Mouse (Mus musculus): ENCODE measurements around the gene Gtf3a. TPM values are rescaled to one million over a fixed set of nuclear protein-coding genes. Genes with fewer than 3 reads are reported as not detected.

Gene Gtf3a
- 98.2 and 99.9 TPM in 2 replicates for polyA plus RNA-seq (2015; fragmentation: Nextera tagmentation; extraction: Ambion mirVana)

GRCm38 (mm10) chr5:146948508-146949088 lies at the start of gene Gtf3a:
Gtf3a (plus strand) TSS chr5:146948657.
- Histone ChIP-seq H3K4me1 (replicated peaks) (peaks cover 14% of the 10 kb centered on the region), H3K4me2 (replicated peaks) (peak within 1 kb of the TSS; percentile 94), H3K36me3 (peaks cover 29% of the 10 kb centered on the region), H3K4me3 (replicated peaks) (peak within 1 kb of the TSS; percentile 81), H3K9me3 (no peaks in the 10 kb centered on the region; the same call in 1 of the 2 replicates), H3K9ac (replicated peaks) (peak within 1 kb of the TSS; percentile 85), H3K27me3 (0 out of 2 replicates have a peak, but pooled peaks cover 5% of the 10 kb centered on the region), H3K27ac (peak within 1 kb of the TSS; percentile 61)
- WGBS, result under 1% methylated on average over 61 of the region's 62 CpGs
- peak; percentile 94 for ATAC-seq

GRCm38 (mm10) chr5:146900331-146900730 lies 48.1 kb upstream of the Gtf3a start:
- ATAC-seq, result no peak
- Histone ChIP-seq H3K4me1 (replicated peaks) (no peaks in the 10 kb centered on the region), H3K36me3 (no peaks in the 10 kb centered on the region), H3K9ac (replicated peaks) (no peak overlapping the region), H3K27ac (no peak overlapping the region), H3K4me3 (replicated peaks) (no peak overlapping the region), H3K4me2 (replicated peaks) (no peak overlapping the region), H3K9me3 (no peaks in the 10 kb centered on the region), H3K27me3 (0 out of 2 replicates have a peak, but pooled peaks cover 4% of the 10 kb centered on the region)
- 50% methylated on average over 7 of the region's 7 CpGs for WGBS

- Histone ChIP-seq H3K9me3 (no peaks in the 10 kb centered on the region), H3K27ac (no peak overlapping the region), H3K36me3 (no peaks in the 10 kb centered on the region), H3K4me2 (replicated peaks) (no peak overlapping the region), H3K27me3 (peaks cover 8% of the 10 kb centered on the region; the same call in 1 of the 2 replicates), H3K4me1 (replicated peaks) (peaks cover 4% of the 10 kb centered on the region), H3K9ac (replicated peaks) (no peak overlapping the region), H3K4me3 (replicated peaks) (no peak overlapping the region)
- ATAC-seq, result no peak
- WGBS, result 76% methylated on average over 2 of the region's 2 CpGs
These were observed 47.0 kb upstream of the Gtf3a start for GRCm38 (mm10) chr5:146901501-146901900.

- Histone ChIP-seq H3K4me1 (replicated peaks) (peaks cover 4% of the 10 kb centered on the region), H3K27ac (no peak overlapping the region), H3K36me3 (no peaks in the 10 kb centered on the region), H3K4me3 (replicated peaks) (no peak overlapping the region), H3K4me2 (replicated peaks) (no peak overlapping the region), H3K9ac (replicated peaks) (no peak overlapping the region), H3K27me3 (peaks cover 16% of the 10 kb centered on the region), H3K9me3 (no peaks in the 10 kb centered on the region)
- peak; percentile 47 for ATAC-seq
- 38% methylated on average over 8 of the region's 8 CpGs for WGBS
These were observed 44.1 kb upstream of the Gtf3a start for GRCm38 (mm10) chr5:146904404-146904803.

GRCm38 (mm10) chr5:146905486-146906172 lies 42.8 kb upstream of the Gtf3a start:
- Histone ChIP-seq H3K27ac (no peak overlapping the region), H3K4me3 (replicated peaks) (peak overlapping the region; percentile 20), H3K27me3 (peaks cover 16% of the 10 kb centered on the region), H3K36me3 (no peaks in the 10 kb centered on the region), H3K9me3 (no peaks in the 10 kb centered on the region), H3K4me2 (replicated peaks) (peak overlapping the region; percentile 38), H3K4me1 (replicated peaks) (peaks cover 4% of the 10 kb centered on the region), H3K9ac (replicated peaks) (peak overlapping the region; percentile 41; the same call in 1 of the 2 replicates)
- peak; percentile 86 for ATAC-seq
- 26% methylated on average over 14 of the region's 14 CpGs for WGBS

GRCm38 (mm10) chr5:146907533-146907932 lies 40.9 kb upstream of the Gtf3a start:
- Histone ChIP-seq H3K4me2 (replicated peaks) (no peak overlapping the region), H3K27me3 (peaks cover 16% of the 10 kb centered on the region), H3K27ac (no peak overlapping the region), H3K36me3 (no peaks in the 10 kb centered on the region), H3K9ac (replicated peaks) (no peak overlapping the region), H3K9me3 (no peaks in the 10 kb centered on the region), H3K4me3 (replicated peaks) (no peak overlapping the region), H3K4me1 (replicated peaks) (peaks cover 4% of the 10 kb centered on the region)
- WGBS, result 47% methylated on average over 5 of the region's 5 CpGs
- no peak for ATAC-seq

GRCm38 (mm10) chr5:146908629-146909028 lies 39.8 kb upstream of the Gtf3a start:
- H3K27me3 ChIP-seq, result peaks cover 15% of the 10 kb centered on the region
- no peaks in the 10 kb centered on the region for H3K9me3 ChIP-seq
- H3K27ac ChIP-seq, result no peak overlapping the region
- ATAC-seq, result no peak
- no peak overlapping the region for H3K4me3 ChIP-seq (replicated peaks)
- H3K36me3 ChIP-seq, result no peaks in the 10 kb centered on the region
- WGBS, result 56% methylated on average over 11 of the region's 11 CpGs
- H3K9ac ChIP-seq (replicated peaks), result no peak overlapping the region
- peaks cover 4% of the 10 kb centered on the region for H3K4me1 ChIP-seq (replicated peaks)
- H3K4me2 ChIP-seq (replicated peaks), result no peak overlapping the region

GRCm38 (mm10) chr5:146912206-146912605 lies 36.3 kb upstream of the Gtf3a start:
- WGBS, result 19% methylated on average over 9 of the region's 9 CpGs
- ATAC-seq, result no peak
- Histone ChIP-seq H3K4me2 (replicated peaks) (no peak overlapping the region), H3K9ac (replicated peaks) (no peak overlapping the region), H3K4me3 (replicated peaks) (no peak overlapping the region), H3K9me3 (no peaks in the 10 kb centered on the region), H3K36me3 (no peaks in the 10 kb centered on the region), H3K27me3 (peaks cover 22% of the 10 kb centered on the region), H3K4me1 (replicated peaks) (no peaks in the 10 kb centered on the region), H3K27ac (no peak overlapping the region)

GRCm38 (mm10) chr5:146913355-146913754 lies 35.1 kb upstream of the Gtf3a start:
- H3K9ac ChIP-seq (replicated peaks), result no peak overlapping the region
- H3K36me3 ChIP-seq, result no peaks in the 10 kb centered on the region
- no peak overlapping the region for H3K4me3 ChIP-seq (replicated peaks)
- no peaks in the 10 kb centered on the region for H3K9me3 ChIP-seq
- H3K27me3 ChIP-seq, result peaks cover 14% of the 10 kb centered on the region
- 82% methylated on average over 7 of the region's 7 CpGs for WGBS
- ATAC-seq, result no peak
- H3K27ac ChIP-seq, result no peak overlapping the region
- no peaks in the 10 kb centered on the region for H3K4me1 ChIP-seq (replicated peaks)
- H3K4me2 ChIP-seq (replicated peaks), result no peak overlapping the region

- Histone ChIP-seq H3K4me2 (replicated peaks) (no peak overlapping the region), H3K36me3 (no peaks in the 10 kb centered on the region), H3K4me1 (replicated peaks) (no peaks in the 10 kb centered on the region), H3K27me3 (peaks cover 14% of the 10 kb centered on the region), H3K4me3 (replicated peaks) (no peak overlapping the region), H3K9me3 (no peaks in the 10 kb centered on the region), H3K9ac (replicated peaks) (no peak overlapping the region), H3K27ac (no peak overlapping the region)
- WGBS, result 26% methylated on average over 9 of the region's 9 CpGs
- ATAC-seq, result peak; percentile 79
These were observed 34.2 kb upstream of the Gtf3a start for GRCm38 (mm10) chr5:146914088-146914766.

- no peaks in the 10 kb centered on the region for H3K9me3 ChIP-seq
- peaks cover 16% of the 10 kb centered on the region for H3K4me1 ChIP-seq (replicated peaks)
- H3K4me3 ChIP-seq (replicated peaks), result no peak overlapping the region
- no peak overlapping the region for H3K27ac ChIP-seq
- no peak overlapping the region for H3K9ac ChIP-seq (replicated peaks)
- no peaks in the 10 kb centered on the region for H3K36me3 ChIP-seq
- ATAC-seq, result no peak
- no peak overlapping the region for H3K4me2 ChIP-seq (replicated peaks)
- WGBS, result 72% methylated on average over 8 of the region's 8 CpGs
- H3K27me3 ChIP-seq, result peaks cover 14% of the 10 kb centered on the region
These were observed 32.2 kb upstream of the Gtf3a start for GRCm38 (mm10) chr5:146916273-146916672.

- no peaks in the 10 kb centered on the region for H3K36me3 ChIP-seq
- ATAC-seq, result no peak
- no peak overlapping the region for H3K27ac ChIP-seq
- no peak overlapping the region for H3K4me3 ChIP-seq (replicated peaks)
- H3K4me1 ChIP-seq (replicated peaks), result peaks cover 16% of the 10 kb centered on the region
- no peak overlapping the region for H3K4me2 ChIP-seq (replicated peaks)
- WGBS, result 38% methylated on average over 6 of the region's 6 CpGs
- no peak overlapping the region for H3K9ac ChIP-seq (replicated peaks)
- H3K9me3 ChIP-seq, result no peaks in the 10 kb centered on the region
- peaks cover 14% of the 10 kb centered on the region for H3K27me3 ChIP-seq
These were observed 31.7 kb upstream of the Gtf3a start for GRCm38 (mm10) chr5:146916806-146917205.
